Mouse (Mus musculus): ENCODE measurements around the gene Umad1. TPM values are rescaled to one million over a fixed set of nuclear protein-coding genes. Genes with fewer than 3 reads are reported as not detected.

Gene Umad1
- total and polyA plus RNA-seq, 3 experiments: 7.6 to 17.5 (median 10.0) TPM

- Histone ChIP-seq H3K27ac (ENCODE audit: insufficient read depth, low read depth) (no peak overlapping the region), H3K4me3 (replicated peaks in 1 of 3; ENCODE audit: low read depth in 2 of 3, low read length in 2 of 3, poor library complexity in 1 of 3) (no peak overlapping the region), H3K4me2 (ENCODE audit: insufficient read depth, low read depth, poor library complexity, severe bottlenecking) (no peak overlapping the region), H3K4me1 (ENCODE audit: control insufficient read depth in 1 of 2, insufficient read depth in 2 of 2) (peaks cover 9 to 11% of the 10 kb centered on the region in 2 experiments; a peak in 3 of 4 replicates), H3K27me3 (replicated peaks) (no peaks in the 10 kb centered on the region), H3K9me3 (replicated peaks; ENCODE audit: low read length) (no peaks in the 10 kb centered on the region), H3K79me2 (replicated peaks; ENCODE audit: control insufficient read depth, extremely low read depth, insufficient read depth, poor library complexity, severe bottlenecking) (no peaks in the 10 kb centered on the region), H3K36me3 (replicated peaks in 1 of 2; ENCODE audit: control insufficient read depth in 1 of 2, insufficient read depth in 1 of 2, low read length in 1 of 2) (peaks cover 0 to 6% of the 10 kb centered on the region in 2 experiments), H3K9ac (ENCODE audit: insufficient read depth, low read depth) (no peak overlapping the region)
- TF ChIP-seq NELFE (IDR thresholded peaks at IDR 0.05; ENCODE audit: low read depth, low read length) (no peak), CHD1 (IDR thresholded peaks at IDR 0.05; ENCODE audit: low read depth, low read length) (no peak), MAX (IDR thresholded peaks at IDR 0.05; ENCODE audit: low read length) (no peak), ELF1 (IDR thresholded peaks at IDR 0.05; ENCODE audit: low read depth, low read length) (no peak), POLR2AphosphoS2 (IDR thresholded peaks at IDR 0.05; ENCODE audit: low read depth, low read length) (no peak), ZC3H11A (IDR thresholded peaks at IDR 0.05; ENCODE audit: low read depth, low read length) (no peak), ZMIZ1 (IDR thresholded peaks at IDR 0.05; ENCODE audit: low read depth, low read length) (no peak)
- no peak for DNase-seq (ENCODE audit: extremely low read depth)
- in situ Hi-C loops (cut with MboI; ENCODE audit: low pct_ligation_motif_present, low pct_unique_long_range_greater_than_20kb, low sequenced_read_pairs): no loop called here
- dilution Hi-C loops (cut with MboI; ENCODE audit: extremely low pct_ligation_motif_present, extremely low pct_unique_long_range_greater_than_20kb, low sequenced_read_pairs): no loop called here
Observed at GRCm38 (mm10) chr6:8433179-8433578, 174.1 kb downstream of the Umad1 start.

GRCm38 (mm10) chr6:8437937-8438336, 178.8 kb downstream of the Umad1 start:
- TF ChIP-seq SIN3A (IDR thresholded peaks at IDR 0.05; ENCODE audit: low read length) (no peak), PAX5 (IDR thresholded peaks at IDR 0.05; ENCODE audit: low read length) (no peak), UBTF (IDR thresholded peaks at IDR 0.05; ENCODE audit: low read depth, low read length) (no peak), MAFK (IDR thresholded peaks at IDR 0.05; ENCODE audit: insufficient replicate concordance, low read length) (no peak), BHLHE40 (IDR thresholded peaks at IDR 0.05; ENCODE audit: low read depth, low read length) (no peak), RCOR1 (conservative IDR thresholded peaks at IDR 0.05; ENCODE audit: low read depth, low read length) (no peak), NRF1 (IDR thresholded peaks at IDR 0.05; ENCODE audit: low read depth, low read length) (no peak), GABPA (IDR thresholded peaks at IDR 0.05; ENCODE audit: insufficient replicate concordance, low read depth, low read length) (no peak), USF1 (IDR thresholded peaks at IDR 0.05; ENCODE audit: low read depth, low read length) (no peak), TCF12 (IDR thresholded peaks at IDR 0.05; ENCODE audit: low read depth, low read length) (no peak), MAZ (IDR thresholded peaks at IDR 0.05; ENCODE audit: low read depth, low read length) (no peak)
- H3K4me1 ChIP-seq (ENCODE audit: control insufficient read depth in 1 of 2, insufficient read depth in 2 of 2): peaks cover 5 to 9% of the 10 kb centered on the region in 2 experiments; a peak in 3 of 4 replicates
- H3K4me2 ChIP-seq (ENCODE audit: insufficient read depth, low read depth, poor library complexity, severe bottlenecking): no peak overlapping the region
- dilution Hi-C loops (cut with MboI; ENCODE audit: extremely low pct_ligation_motif_present, extremely low pct_unique_long_range_greater_than_20kb, low sequenced_read_pairs): no loop called here
- in situ Hi-C loops (cut with MboI; ENCODE audit: low pct_ligation_motif_present, low pct_unique_long_range_greater_than_20kb, low sequenced_read_pairs): no loop called here
- no peaks in the 10 kb centered on the region for H3K27me3 ChIP-seq (replicated peaks)
- no peaks in the 10 kb centered on the region for H3K9me3 ChIP-seq (replicated peaks; ENCODE audit: low read length)
- no peak overlapping the region for H3K4me3 ChIP-seq (replicated peaks in 1 of 3; ENCODE audit: low read depth in 2 of 3, low read length in 2 of 3, poor library complexity in 1 of 3)
- H3K36me3 ChIP-seq (replicated peaks in 1 of 2; ENCODE audit: control insufficient read depth in 1 of 2, insufficient read depth in 1 of 2, low read length in 1 of 2): peaks cover 0 to 2% of the 10 kb centered on the region in 2 experiments
- no peak overlapping the region for H3K9ac ChIP-seq (ENCODE audit: insufficient read depth, low read depth)
- no peaks in the 10 kb centered on the region for H3K79me2 ChIP-seq (replicated peaks; ENCODE audit: control insufficient read depth, extremely low read depth, insufficient read depth, poor library complexity, severe bottlenecking)
- no peak for DNase-seq (ENCODE audit: extremely low read depth)
- H3K27ac ChIP-seq (ENCODE audit: insufficient read depth, low read depth): no peak overlapping the region

Measured in CH12.LX (cell line).